Comparison of ENCODE assay signal across 16 mouse cellular contexts in genomic region chr3:159010954-159011638, GRCm38 (mm10).
DNase-seq lines count a peak whose midpoint lies in the region; ATAC-seq and TF ChIP-seq lines count a peak whose summit lies in the region.
"Had no signal": no experiment of that assay in that cellular context is flagged by ENCODE, and none has a peak within 500 bp of the region (broad histone marks: within the 10 kb centered on the region; RNA-seq: fewer than 3 reads in every experiment).

No protein-coding gene starts in this region.

- no peak overlapping the region for H3K9ac ChIP-seq in forebrain, embryonic 11.5 days (ENCODE audit: low read length)
- no peak overlapping the region for H3K9ac ChIP-seq in forebrain, postnatal 0 days
- no peak overlapping the region for H3K9ac ChIP-seq in midbrain, embryonic 13.5 days (replicated peaks)
- no peak overlapping the region for H3K9ac ChIP-seq in kidney, embryonic 14.5 days (ENCODE audit: low read depth, low read length)
- H3K9ac ChIP-seq: embryonic facial prominence, embryonic 13.5 days; liver, postnatal 0 days had no signal

- peak; percentile 92 for ATAC-seq in forebrain, embryonic 11.5 days (replicated peaks; ENCODE audit: low FRiP score)
- no peak for ATAC-seq in forebrain, postnatal 0 days
- peak; percentile 90 for ATAC-seq in midbrain, embryonic 13.5 days
- ATAC-seq in kidney, embryonic 14.5 days (ENCODE audit: low FRiP score, low TSS enrichment), result no peak
- ATAC-seq: liver, postnatal 0 days had no signal

- no peak for DNase-seq in forebrain, embryonic 11.5 days (ENCODE audit: low spot score)
- no peak for DNase-seq in forebrain, postnatal 0 days
- DNase-seq in cerebellum, adult 11-12 months, result peak; percentile 20
- peak; percentile 4 for DNase-seq in embryo, embryonic 11.5 days (ENCODE audit: low read depth, low spot score)
- DNase-seq in thymus, postnatal 10 days (ENCODE audit: low spot score in 2 of 2), result no peak
- DNase-seq in left cerebral cortex, adult 18-20 months (ENCODE audit: low spot score in 2 of 2), result no peak
- DNase-seq: adrenal gland, postnatal 14 days; gastrocnemius, adult 2 months; kidney, postnatal 36 days; liver, postnatal 0 days; spleen, adult 18-20 months had no signal

- H3K27me3 ChIP-seq in forebrain, embryonic 11.5 days (ENCODE audit: control insufficient read depth, insufficient read depth, low read length), result peaks cover 2% of the 10 kb centered on the region; the same call in 1 of the 2 replicates
- H3K27me3 ChIP-seq in forebrain, postnatal 0 days (ENCODE audit: insufficient read depth, low read length), result no peaks in the 10 kb centered on the region
- H3K27me3 ChIP-seq in midbrain, embryonic 13.5 days, result peaks cover 3% of the 10 kb centered on the region; the same call in 1 of the 2 replicates
- H3K27me3 ChIP-seq in kidney, embryonic 14.5 days (ENCODE audit: control insufficient read depth, insufficient read depth, low read length), result no peaks in the 10 kb centered on the region
- H3K27me3 ChIP-seq: embryonic facial prominence, embryonic 13.5 days; megakaryocyte, embryonic 14.5 days had no signal

- no peaks in the 10 kb centered on the region for H3K9me3 ChIP-seq in forebrain, embryonic 11.5 days (ENCODE audit: control insufficient read depth, low read length)
- H3K9me3 ChIP-seq in forebrain, postnatal 0 days (ENCODE audit: low read length), result no peaks in the 10 kb centered on the region
- no peaks in the 10 kb centered on the region for H3K9me3 ChIP-seq in midbrain, embryonic 13.5 days
- no peaks in the 10 kb centered on the region for H3K9me3 ChIP-seq in kidney, embryonic 14.5 days (ENCODE audit: control insufficient read depth, low read length)
- H3K9me3 ChIP-seq: embryonic facial prominence, embryonic 13.5 days; megakaryocyte, embryonic 14.5 days had no signal

- no peaks in the 10 kb centered on the region for H3K4me1 ChIP-seq in forebrain, embryonic 11.5 days (replicated peaks; ENCODE audit: control insufficient read depth, insufficient read depth, low read length)
- no peaks in the 10 kb centered on the region for H3K4me1 ChIP-seq in forebrain, postnatal 0 days (ENCODE audit: insufficient read depth)
- peaks cover 6% of the 10 kb centered on the region; the same call in 1 of the 2 replicates for H3K4me1 ChIP-seq in midbrain, embryonic 13.5 days (replicated peaks)
- H3K4me1 ChIP-seq in kidney, embryonic 14.5 days (ENCODE audit: control insufficient read depth, insufficient read depth, low read length), result no peaks in the 10 kb centered on the region
- H3K4me1 ChIP-seq: embryonic facial prominence, embryonic 13.5 days; megakaryocyte, embryonic 14.5 days had no signal

- H3K27ac ChIP-seq in forebrain, embryonic 11.5 days (ENCODE audit: low read depth, low read length), result no peak overlapping the region
- no peak overlapping the region for H3K27ac ChIP-seq in forebrain, postnatal 0 days (ENCODE audit: low read depth, low read length)
- H3K27ac ChIP-seq in midbrain, embryonic 13.5 days, result no peak overlapping the region
- H3K27ac ChIP-seq in kidney, embryonic 14.5 days (ENCODE audit: low read depth, low read length), result no peak overlapping the region
- H3K27ac ChIP-seq: embryonic facial prominence, embryonic 13.5 days; gastrocnemius, adult 2 months had no signal

- H3K36me3 ChIP-seq in forebrain, embryonic 11.5 days (ENCODE audit: control insufficient read depth, insufficient read depth, low read length), result no peaks in the 10 kb centered on the region
- no peaks in the 10 kb centered on the region for H3K36me3 ChIP-seq in forebrain, postnatal 0 days (ENCODE audit: insufficient read depth)
- H3K36me3 ChIP-seq in midbrain, embryonic 13.5 days, result no peaks in the 10 kb centered on the region
- H3K36me3 ChIP-seq in kidney, embryonic 14.5 days (ENCODE audit: control insufficient read depth, insufficient read depth, low read length), result no peaks in the 10 kb centered on the region
- H3K36me3 ChIP-seq: embryonic facial prominence, embryonic 13.5 days had no signal

- WGBS in forebrain, embryonic 11.5 days, result 4% methylated on average over 1 of the region's 1 CpGs
- WGBS in forebrain, postnatal 0 days, result 6% methylated on average over 1 of the region's 1 CpGs
- 0% methylated on average over 1 of the region's 1 CpGs for WGBS in midbrain, embryonic 13.5 days
- 14% methylated on average over 1 of the region's 1 CpGs for WGBS in kidney, embryonic 14.5 days

- H3K4me3 ChIP-seq in forebrain, embryonic 11.5 days (ENCODE audit: low read depth, low read length), result no peak overlapping the region
- H3K4me3 ChIP-seq in forebrain, postnatal 0 days (ENCODE audit: low read depth, low read length), result no peak overlapping the region
- H3K4me3 ChIP-seq in midbrain, embryonic 13.5 days (replicated peaks), result no peak overlapping the region
- H3K4me3 ChIP-seq in kidney, embryonic 14.5 days (ENCODE audit: low read length), result no peak overlapping the region
- H3K4me3 ChIP-seq: embryonic facial prominence, embryonic 13.5 days; gastrocnemius, adult 2 months; megakaryocyte, embryonic 14.5 days had no signal

- TF ChIP-seq CTCF in forebrain, postnatal 0 days (IDR thresholded peaks at IDR 0.05; ENCODE audit: low read depth), result no peak

- no peak overlapping the region for H3K4me2 ChIP-seq in forebrain, embryonic 11.5 days (ENCODE audit: low read depth, low read length, severe bottlenecking)
- H3K4me2 ChIP-seq in forebrain, postnatal 0 days (ENCODE audit: low read depth), result no peak overlapping the region
- H3K4me2 ChIP-seq in midbrain, embryonic 13.5 days (replicated peaks), result no peak overlapping the region
- H3K4me2 ChIP-seq in kidney, embryonic 14.5 days (replicated peaks; ENCODE audit: low read depth, low read length), result no peak overlapping the region
- H3K4me2 ChIP-seq: embryonic facial prominence, embryonic 13.5 days; heart, embryonic 11.5 days had no signal

Comparison
In these comparisons a context has a peak if more than half of its experiments do, and no peak if none do; other contexts are left out.
1. ATAC-seq: peak in forebrain, embryonic 11.5 days (single experiment) and midbrain, embryonic 13.5 days (single experiment); none in forebrain, postnatal 0 days (single experiment) and kidney, embryonic 14.5 days (single experiment).
2. DNase-seq: peak in cerebellum, adult 11-12 months (single experiment) and embryo, embryonic 11.5 days (single experiment); none in forebrain, embryonic 11.5 days (single experiment), forebrain, postnatal 0 days (single experiment), thymus, postnatal 10 days (0 of 2) and left cerebral cortex, adult 18-20 months (0 of 2).